8 mouse cellular contexts compared by ENCODE assay signal in the genomic region with DNA sequence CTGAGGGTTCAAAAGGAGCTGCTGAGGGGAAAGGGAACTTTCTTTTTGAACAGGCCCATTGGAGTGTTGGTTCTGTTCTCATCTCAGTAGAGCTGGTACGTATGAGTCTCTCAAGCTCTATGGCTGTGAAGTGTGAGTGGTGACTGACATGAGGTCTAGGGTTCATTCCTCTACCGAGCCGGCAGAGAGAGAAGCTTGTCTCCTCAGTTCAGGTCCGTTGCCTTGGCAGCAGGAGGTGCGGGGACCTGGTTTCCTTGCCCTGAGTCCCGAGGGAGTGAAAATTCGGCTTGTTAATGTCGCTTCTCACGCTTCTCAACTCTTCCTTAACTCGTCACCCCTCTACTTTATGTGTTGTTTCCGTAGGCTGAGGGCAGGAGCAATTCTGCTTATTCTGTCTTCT. TPM values are rescaled to one million over a fixed set of nuclear protein-coding genes. Genes with fewer than 3 reads are reported as not detected.
DNase-seq lines count a peak whose midpoint lies in the region; ATAC-seq lines count a peak whose summit lies in the region.

No protein-coding gene starts in this region.

- no peak for ATAC-seq in megakaryocyte, adult 5-6 weeks (ENCODE audit: poor library complexity, severe bottlenecking)
- ATAC-seq in limb, embryonic 13.5 days (ENCODE audit: low FRiP score, low read depth) = no peak
- no peak for ATAC-seq in neural tube, embryonic 13.5 days (ENCODE audit: low read depth)

- peak overlapping the region; percentile 87 for H3K27ac ChIP-seq in forebrain, embryonic 10.5 days
- H3K27ac ChIP-seq in limb, embryonic 13.5 days = no peak overlapping the region
- peak overlapping the region; percentile 74 for H3K27ac ChIP-seq in neural tube, embryonic 13.5 days (replicated peaks)

- H3K27me3 ChIP-seq in megakaryocyte, embryonic 14.5 days (replicated peaks) = peaks cover 2% of the 10 kb centered on the region
- 0 out of 2 replicates have a peak, but pooled peaks cover 5% of the 10 kb centered on the region for H3K27me3 ChIP-seq in forebrain, embryonic 10.5 days (ENCODE audit: poor library complexity, severe bottlenecking)
- no peaks in the 10 kb centered on the region for H3K27me3 ChIP-seq in limb, embryonic 13.5 days
- H3K27me3 ChIP-seq in neural tube, embryonic 13.5 days = peaks cover 15% of the 10 kb centered on the region; the same call in 1 of the 2 replicates

- H3K4me2 ChIP-seq in limb, embryonic 13.5 days (replicated peaks) = peak overlapping the region; percentile 82
- H3K4me2 ChIP-seq in neural tube, embryonic 13.5 days = peak overlapping the region; percentile 96

- WGBS in forebrain, embryonic 10.5 days = 4% methylated on average over 11 of the region's 11 CpGs
- WGBS in limb, embryonic 13.5 days = under 1% methylated on average over 11 of the region's 11 CpGs
- WGBS in neural tube, embryonic 13.5 days = under 1% methylated on average over 11 of the region's 11 CpGs

- peaks cover 43% of the 10 kb centered on the region for H3K4me1 ChIP-seq in megakaryocyte, embryonic 14.5 days
- H3K4me1 ChIP-seq in forebrain, embryonic 10.5 days = peaks cover 24% of the 10 kb centered on the region
- H3K4me1 ChIP-seq in limb, embryonic 13.5 days = peaks cover 20% of the 10 kb centered on the region
- peaks cover 22% of the 10 kb centered on the region for H3K4me1 ChIP-seq in neural tube, embryonic 13.5 days (replicated peaks)

- H3K9me3 ChIP-seq in megakaryocyte, embryonic 14.5 days = no peaks in the 10 kb centered on the region
- no peaks in the 10 kb centered on the region for H3K9me3 ChIP-seq in forebrain, embryonic 10.5 days
- H3K9me3 ChIP-seq in limb, embryonic 13.5 days = no peaks in the 10 kb centered on the region
- H3K9me3 ChIP-seq in neural tube, embryonic 13.5 days = no peaks in the 10 kb centered on the region

- H3K36me3 ChIP-seq in megakaryocyte, embryonic 14.5 days (replicated peaks; ENCODE audit: low read length) = peaks cover 6% of the 10 kb centered on the region
- peaks cover 1% of the 10 kb centered on the region for H3K36me3 ChIP-seq in forebrain, embryonic 10.5 days (replicated peaks)
- H3K36me3 ChIP-seq in limb, embryonic 13.5 days = peaks cover 1% of the 10 kb centered on the region
- peaks cover 2% of the 10 kb centered on the region; the same call in 1 of the 2 replicates for H3K36me3 ChIP-seq in neural tube, embryonic 13.5 days

- peak overlapping the region; percentile 97 for H3K4me3 ChIP-seq in megakaryocyte, embryonic 14.5 days (replicated peaks)
- peak overlapping the region; percentile 74 for H3K4me3 ChIP-seq in forebrain, embryonic 10.5 days
- peak overlapping the region; percentile 79 for H3K4me3 ChIP-seq in limb, embryonic 13.5 days
- H3K4me3 ChIP-seq in neural tube, embryonic 13.5 days = peak overlapping the region; percentile 78

- DNase-seq in cerebellum, adult 11 months = peak; percentile 17
- no peak for DNase-seq in cerebellum, adult 18-20 months
- DNase-seq in forebrain, embryonic 10.5 days (ENCODE audit: extremely low spot score, low spot score) = peak; percentile 17
- DNase-seq in layer of hippocampus, postnatal 36 days = no peak

- peak overlapping the region; percentile 75 for H3K9ac ChIP-seq in limb, embryonic 13.5 days
- H3K9ac ChIP-seq in neural tube, embryonic 13.5 days = peak overlapping the region; percentile 83

RNA-seq across cellular contexts. Expression of gene Lin52, which starts 0.6 kb away (rescaled TPM):
- polyA plus RNA-seq in megakaryocyte, embryonic 14.5 days (2012; ENCODE audit: insufficient read depth, low replicate concordance) = 0.60 TPM in 1 of 2 replicates, not detected in the other
- total RNA-seq in megakaryocyte, adult 5-6 weeks (2015) = 12.5 and 14.9 TPM in 2 replicates
- total RNA-seq in megakaryocyte, adult 5-6 weeks (2017) = 10.7 and 21.3 TPM in 2 replicates
- 31.1 and 33.5 TPM in 2 replicates for polyA plus RNA-seq in forebrain, embryonic 10.5 days (2016; fragmentation: Nextera tagmentation; extraction: Ambion mirVana)
- polyA plus RNA-seq in limb, embryonic 13.5 days (2015; fragmentation: Nextera tagmentation; extraction: Ambion mirVana) = 26.8 and 27.5 TPM in 2 replicates
- 31.7 and 33.6 TPM in 2 replicates for polyA plus RNA-seq in neural tube, embryonic 13.5 days (2015; fragmentation: Nextera tagmentation; extraction: Ambion mirVana)
- total RNA-seq in layer of hippocampus, postnatal 36 days (2021) = 10 to 100 TPM; 22.6 to 24.1 TPM

RNA-seq across cellular contexts. Expression of gene Aldh6a1, which starts 1.0 kb away (rescaled TPM):
- 0.53 and 1.5 TPM in 2 replicates for polyA plus RNA-seq in megakaryocyte, embryonic 14.5 days (2012; ENCODE audit: insufficient read depth, low replicate concordance)
- total RNA-seq in megakaryocyte, adult 5-6 weeks (2015) = 8.6 and 9.3 TPM in 2 replicates
- total RNA-seq in megakaryocyte, adult 5-6 weeks (2017) = 4.3 and 5.9 TPM in 2 replicates
- polyA plus RNA-seq in forebrain, embryonic 10.5 days (2016; fragmentation: Nextera tagmentation; extraction: Ambion mirVana) = 15.0 and 16.2 TPM in 2 replicates
- polyA plus RNA-seq in limb, embryonic 13.5 days (2015; fragmentation: Nextera tagmentation; extraction: Ambion mirVana) = 35.6 and 36.5 TPM in 2 replicates
- 31.5 and 31.9 TPM in 2 replicates for polyA plus RNA-seq in neural tube, embryonic 13.5 days (2015; fragmentation: Nextera tagmentation; extraction: Ambion mirVana)
- total RNA-seq in layer of hippocampus, postnatal 36 days (2021) = 10 to 100 TPM; 45.7 to 45.8 TPM

RNA-seq across cellular contexts. Expression of gene Rnf113a2, which starts 34.8 kb away (rescaled TPM):
- polyA plus RNA-seq in megakaryocyte, embryonic 14.5 days (2012; ENCODE audit: insufficient read depth, low replicate concordance) = 1.7 and 24.6 TPM in 2 replicates
- total RNA-seq in megakaryocyte, adult 5-6 weeks (2015) = 27.5 and 30.5 TPM in 2 replicates
- total RNA-seq in megakaryocyte, adult 5-6 weeks (2017) = 31.2 and 32.2 TPM in 2 replicates
- 23.9 and 25.6 TPM in 2 replicates for polyA plus RNA-seq in forebrain, embryonic 10.5 days (2016; fragmentation: Nextera tagmentation; extraction: Ambion mirVana)
- polyA plus RNA-seq in limb, embryonic 13.5 days (2015; fragmentation: Nextera tagmentation; extraction: Ambion mirVana) = 27.8 and 27.9 TPM in 2 replicates
- 27.6 and 33.3 TPM in 2 replicates for polyA plus RNA-seq in neural tube, embryonic 13.5 days (2015; fragmentation: Nextera tagmentation; extraction: Ambion mirVana)
- 10 to 100 TPM; 13.9 to 14.9 TPM for total RNA-seq in layer of hippocampus, postnatal 36 days (2021)

RNA-seq across cellular contexts. Expression of gene Bbof1, which starts 42.9 kb away (rescaled TPM):
- 0.95 TPM in 1 of 2 replicates, not detected in the other for polyA plus RNA-seq in megakaryocyte, embryonic 14.5 days (2012; ENCODE audit: insufficient read depth, low replicate concordance)
- total RNA-seq in megakaryocyte, adult 5-6 weeks (2015) = 0.36 and 1.1 TPM in 2 replicates
- total RNA-seq in megakaryocyte, adult 5-6 weeks (2017) = 1.5 and 2.3 TPM in 2 replicates
- polyA plus RNA-seq in forebrain, embryonic 10.5 days (2016; fragmentation: Nextera tagmentation; extraction: Ambion mirVana) = 0.92 and 0.98 TPM in 2 replicates
- polyA plus RNA-seq in limb, embryonic 13.5 days (2015; fragmentation: Nextera tagmentation; extraction: Ambion mirVana) = 1.0 and 1.3 TPM in 2 replicates
- polyA plus RNA-seq in neural tube, embryonic 13.5 days (2015; fragmentation: Nextera tagmentation; extraction: Ambion mirVana) = 3.0 and 4.7 TPM in 2 replicates
- total RNA-seq in layer of hippocampus, postnatal 36 days (2021) = 10 to 100 TPM; 12.4 to 12.5 TPM

RNA-seq across cellular contexts. Expression of gene Entpd5, which starts 43.0 kb away (rescaled TPM):
- polyA plus RNA-seq in megakaryocyte, embryonic 14.5 days (2012; ENCODE audit: insufficient read depth, low replicate concordance) = 0.83 and 1.0 TPM in 2 replicates
- total RNA-seq in megakaryocyte, adult 5-6 weeks (2015) = 8.8 and 11.0 TPM in 2 replicates
- total RNA-seq in megakaryocyte, adult 5-6 weeks (2017) = 10.5 and 11.2 TPM in 2 replicates
- 9.9 and 10.3 TPM in 2 replicates for polyA plus RNA-seq in forebrain, embryonic 10.5 days (2016; fragmentation: Nextera tagmentation; extraction: Ambion mirVana)
- 10.2 and 11.6 TPM in 2 replicates for polyA plus RNA-seq in limb, embryonic 13.5 days (2015; fragmentation: Nextera tagmentation; extraction: Ambion mirVana)
- 12.5 and 12.6 TPM in 2 replicates for polyA plus RNA-seq in neural tube, embryonic 13.5 days (2015; fragmentation: Nextera tagmentation; extraction: Ambion mirVana)
- 10 to 100 TPM; 22.9 to 25.2 TPM for total RNA-seq in layer of hippocampus, postnatal 36 days (2021)

Comparison
In these comparisons a context has a peak if more than half of its experiments do, and no peak if none do; other contexts are left out.
1. DNase-seq: peak in cerebellum, adult 11 months (single experiment) and forebrain, embryonic 10.5 days (single experiment); none in cerebellum, adult 18-20 months (0 of 2) and layer of hippocampus, postnatal 36 days (0 of 2).
2. RNA of gene Lin52, which starts 0.6 kb away (polyA plus RNA-seq): 31.7 to 33.6 TPM in neural tube, embryonic 13.5 days, 31.1 to 33.5 TPM in forebrain, embryonic 10.5 days and 26.8 to 27.5 TPM in limb, embryonic 13.5 days; 0.60 TPM in megakaryocyte, embryonic 14.5 days; every median in the first group is over 10 times any median in the second.
3. Peak in every context shown above with its lines, with median percentiles within 50 percentile points of each other: H3K4me3 ChIP-seq.